Mouse (Mus musculus) right cerebral cortex, postnatal 25 days (tissue): ENCODE measurements around the gene Gm4869.
"Not testable (repeated sequence)": the region's sequence is repeated elsewhere in the genome, so short reads cannot be mapped to it uniquely, and the experiment has no call there.

Experiments
- DNase-seq: peaks from one replicate; pipeline ENCODE4 v3.0.0; 2022

The Gm4869 gene

DNA sequence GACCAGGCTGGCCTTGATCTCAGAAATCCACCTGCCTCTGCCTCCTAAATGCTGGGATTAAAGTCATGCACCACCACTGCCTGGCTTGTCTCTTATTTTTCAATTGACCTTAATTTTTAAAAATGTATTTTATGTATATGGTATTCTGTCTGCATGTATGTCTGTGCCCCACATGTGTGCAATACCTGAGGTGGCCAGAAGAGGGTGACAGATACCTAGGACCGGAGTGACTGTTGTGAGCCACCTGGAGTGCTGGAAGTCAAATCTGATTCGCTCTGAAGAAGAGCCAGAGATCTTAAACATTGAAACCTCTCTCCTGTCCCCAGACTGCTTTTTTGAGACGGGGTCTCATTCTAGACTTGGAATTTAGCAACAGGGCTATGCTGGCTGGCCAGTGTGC, 26.9 kb downstream of the Gm4869 start:
- no peak for DNase-seq

DNA sequence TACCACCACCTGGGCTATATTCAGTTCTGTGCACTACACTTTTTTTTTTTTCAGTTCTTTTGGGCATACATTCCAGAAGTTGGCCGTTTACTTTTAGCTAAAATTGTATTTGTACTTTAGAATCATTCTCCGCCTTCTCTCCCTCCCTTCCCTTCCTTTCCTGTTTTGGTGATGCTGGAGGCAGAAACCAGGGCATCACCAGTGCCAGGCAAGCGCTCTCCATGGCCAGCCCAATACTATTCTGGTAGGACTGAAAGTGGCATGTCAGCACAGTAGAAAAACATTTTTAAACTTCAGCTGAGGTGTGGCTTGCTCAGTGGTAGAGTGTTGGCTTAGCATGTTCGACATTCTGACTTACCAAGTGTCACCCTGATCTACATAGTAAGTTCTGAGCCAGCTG, 36.0 kb downstream of the Gm4869 start:
- DNase-seq, result no peak

DNA sequence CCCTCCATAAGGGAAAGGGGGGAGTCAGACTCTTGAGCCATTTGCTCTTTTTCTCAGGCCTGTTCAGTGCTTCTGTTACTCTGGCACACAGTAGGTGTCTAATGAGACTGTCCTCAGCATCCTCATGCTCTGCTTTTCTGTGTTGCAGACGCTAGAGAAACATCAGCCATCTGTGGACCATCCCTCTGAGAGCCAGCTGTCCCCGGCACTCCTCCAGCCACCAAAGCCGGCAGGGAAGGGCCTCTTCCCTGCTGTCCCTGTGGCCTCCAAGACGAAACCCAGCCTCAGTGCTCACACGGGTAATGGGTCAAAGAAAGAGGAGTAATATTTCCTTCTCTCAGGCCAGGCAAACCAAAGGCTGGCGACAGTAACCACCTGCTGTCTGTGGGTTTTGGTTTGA, 45.7 kb downstream of the Gm4869 start:
- DNase-seq, result no peak

DNA sequence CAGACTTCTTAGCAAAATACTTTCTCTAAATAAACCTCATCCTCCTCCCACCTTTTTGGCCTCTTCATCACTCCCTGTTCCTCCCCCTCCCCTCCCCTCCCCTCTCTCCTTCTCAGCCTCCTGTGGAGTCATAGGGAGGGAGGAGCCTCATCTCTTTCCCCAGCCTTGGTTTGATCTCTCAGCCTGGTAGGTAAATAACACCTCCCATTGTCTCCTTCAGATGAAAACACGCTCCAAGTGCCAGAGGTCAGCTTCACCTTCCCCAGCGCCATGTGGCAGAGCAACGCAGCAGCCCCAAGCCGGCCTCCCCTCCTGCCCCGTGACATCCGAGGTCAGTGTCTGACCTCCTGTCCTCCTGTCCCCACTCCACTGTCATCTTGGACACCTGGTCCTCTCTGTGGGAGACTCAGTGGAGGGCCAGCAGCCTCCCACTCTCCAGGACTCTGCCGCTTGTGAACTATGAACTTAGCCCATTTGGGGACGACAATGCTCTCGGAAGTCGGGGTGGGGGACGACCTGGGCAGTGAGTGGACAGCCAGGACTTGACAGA, 47.3 kb downstream of the Gm4869 start:
- no peak for DNase-seq

DNA sequence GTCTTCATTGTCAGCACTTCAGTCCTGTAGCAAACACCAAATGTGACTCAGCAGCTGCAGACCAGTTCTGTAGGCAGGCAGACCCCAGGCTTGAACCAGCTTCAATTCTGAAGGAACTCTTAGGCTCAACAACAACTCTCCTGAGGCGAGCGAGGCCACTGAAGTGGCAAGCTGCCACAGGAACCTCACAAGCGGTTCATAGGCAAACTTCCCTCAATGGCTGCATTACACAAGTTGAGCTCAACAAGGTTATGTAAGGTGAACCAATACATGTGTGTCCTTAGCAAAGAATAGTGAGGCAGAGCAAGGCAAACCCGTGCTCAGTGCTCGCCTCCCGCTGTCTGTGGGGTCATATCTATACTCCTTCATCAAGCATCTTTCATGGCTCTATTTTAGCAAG, 52.7 kb downstream of the Gm4869 start:
- no peak for DNase-seq

DNA sequence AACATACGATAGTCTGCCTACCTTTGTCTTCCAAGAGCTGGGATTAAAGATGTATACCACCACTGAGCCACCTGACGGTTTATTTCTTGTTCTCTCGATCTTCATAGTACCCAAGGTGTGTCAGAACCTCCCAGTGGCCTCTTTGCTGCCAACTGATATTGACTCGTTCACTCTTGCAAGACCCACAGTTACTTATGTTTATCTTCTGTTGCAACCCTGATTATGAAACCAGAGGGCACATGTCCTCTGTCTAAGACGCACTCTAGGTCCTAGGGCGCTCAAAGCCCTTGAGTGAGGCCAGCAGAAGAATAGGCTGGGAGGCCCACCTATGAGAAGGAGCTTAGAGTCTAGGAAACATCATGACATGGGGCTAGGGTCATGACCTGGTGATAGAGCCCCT, 55.3 kb downstream of the Gm4869 start:
- DNase-seq, result no peak

DNA sequence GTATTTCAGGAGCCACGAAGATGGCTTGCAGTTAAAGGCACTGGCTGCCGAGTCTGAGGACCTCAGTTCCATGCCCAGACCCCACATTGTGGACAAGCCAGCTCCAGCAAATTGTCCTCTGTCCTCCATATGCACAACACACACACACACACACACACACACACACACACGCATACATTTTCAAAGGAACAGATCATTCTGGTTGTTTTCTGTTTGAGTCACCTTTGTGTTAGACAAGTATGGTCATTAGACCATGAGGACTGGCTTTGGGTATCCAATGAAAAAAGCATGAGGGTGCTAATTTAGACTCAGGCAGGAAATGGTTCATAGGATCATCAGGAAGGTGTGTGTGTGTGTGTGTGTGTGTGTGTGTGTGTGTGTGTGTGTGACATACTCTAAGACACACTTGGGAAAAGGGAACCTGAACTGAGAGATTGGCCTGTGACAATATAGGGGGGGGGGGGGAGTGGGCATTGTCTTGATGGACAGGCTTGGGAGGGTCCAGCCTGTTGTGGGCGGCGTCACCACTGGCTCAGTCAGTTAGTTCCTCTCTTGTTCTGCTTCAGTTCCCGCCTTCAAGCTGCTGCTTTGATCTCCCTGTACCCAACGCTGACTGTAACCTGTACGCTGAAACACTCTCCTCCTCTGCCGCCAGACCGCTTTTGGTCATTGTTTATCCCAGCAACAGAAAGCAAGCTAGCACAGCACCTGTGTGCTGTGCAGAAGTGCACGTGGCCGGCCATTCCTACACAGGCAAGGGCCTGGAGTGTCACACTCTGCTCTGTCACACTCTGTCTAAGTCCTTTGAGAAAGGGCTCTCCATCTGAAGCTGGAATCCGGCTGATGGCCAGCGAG, 56.8 kb downstream of the Gm4869 start:
- DNase-seq, result no peak

DNA sequence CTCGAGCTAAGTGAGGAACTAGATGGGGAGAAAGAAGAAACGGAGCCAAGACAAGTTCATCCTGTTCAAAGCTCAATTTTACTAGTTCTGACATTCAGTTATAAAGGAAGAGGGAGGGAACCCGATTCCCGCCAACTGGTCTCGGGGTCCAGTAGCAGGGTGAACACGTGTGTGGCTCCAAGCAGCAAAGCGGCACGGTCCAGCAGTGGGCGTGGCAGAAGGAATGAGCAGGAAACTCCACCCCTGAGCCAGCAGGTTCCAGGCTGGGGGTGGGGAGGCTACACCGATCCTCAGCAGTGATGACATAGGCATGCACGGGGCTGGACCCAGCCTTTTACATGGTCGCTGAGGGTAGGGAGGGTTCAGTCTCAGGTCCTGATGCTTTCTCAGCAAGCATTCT, 57.5 kb downstream of the Gm4869 start:
- not testable (repeated sequence) for DNase-seq

DNA sequence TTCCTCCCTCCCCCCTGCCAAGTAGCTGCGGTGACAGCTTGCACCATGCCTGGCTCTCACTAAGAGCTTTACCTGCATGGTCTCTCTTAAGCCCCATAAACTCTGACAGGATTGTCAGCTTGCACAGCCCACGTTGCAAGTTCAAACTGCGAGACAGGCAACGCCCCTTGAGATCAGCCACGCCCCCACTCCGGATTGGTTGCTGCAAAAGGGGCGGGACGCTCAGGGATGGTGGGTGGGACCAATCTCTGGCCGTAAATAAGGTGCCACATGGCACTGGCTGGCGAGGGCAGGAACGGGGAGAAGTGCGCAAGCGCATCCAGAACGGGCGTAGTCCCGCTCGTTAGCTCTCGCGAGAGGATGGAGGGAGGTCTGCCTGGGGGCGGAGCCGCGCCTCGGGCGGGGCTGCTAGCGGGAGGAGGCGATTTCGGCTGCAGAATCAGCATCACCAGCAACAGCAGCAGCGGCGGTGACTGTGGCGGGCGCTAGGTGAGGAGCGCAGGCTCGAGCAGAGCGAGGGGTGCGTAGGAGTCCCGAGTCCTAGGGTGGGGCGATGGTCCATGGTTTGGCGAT, 59.8 kb downstream of the Gm4869 start, which contains the start of gene Chst12:
Gene Chst12, plus strand, starts transcription at position 343 of the 573 bp plus-strand sequence.
- DNase-seq, result peak; percentile 100

DNA sequence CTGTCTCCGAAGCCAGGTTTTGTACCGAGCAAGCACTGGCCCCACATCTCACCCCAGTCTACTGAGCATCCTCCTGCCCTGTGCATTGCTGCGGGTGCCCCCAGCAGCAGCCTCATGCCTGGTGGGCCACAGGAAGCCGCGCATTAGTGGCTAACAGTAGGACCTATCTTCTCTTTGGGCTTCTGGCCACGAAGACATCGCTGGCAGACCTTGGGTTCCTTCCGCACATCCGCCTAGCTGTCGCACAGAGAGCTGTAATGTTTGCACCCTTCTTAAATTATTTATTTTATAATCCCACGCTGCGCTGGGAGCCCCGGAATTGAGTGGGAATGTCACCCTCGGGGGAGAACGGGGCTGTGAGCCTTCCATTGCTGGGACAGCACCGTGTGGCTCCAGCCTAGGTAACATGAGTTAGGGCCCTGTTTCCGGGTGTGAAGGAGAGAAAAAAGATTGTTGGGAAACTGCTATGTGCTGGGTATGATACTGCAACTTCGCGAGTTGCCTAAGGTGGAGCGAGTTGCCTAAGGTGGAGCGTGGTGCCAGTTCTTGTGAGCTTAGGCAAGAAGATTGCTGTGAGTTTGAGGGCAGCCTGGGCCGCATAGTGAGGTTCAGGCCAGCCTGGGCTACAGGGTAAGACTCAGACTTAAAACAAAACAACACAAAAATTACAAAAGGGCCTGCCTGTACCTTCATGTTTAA, 60.8 kb downstream of the Gm4869 start:
- DNase-seq, result peak; percentile 27

DNA sequence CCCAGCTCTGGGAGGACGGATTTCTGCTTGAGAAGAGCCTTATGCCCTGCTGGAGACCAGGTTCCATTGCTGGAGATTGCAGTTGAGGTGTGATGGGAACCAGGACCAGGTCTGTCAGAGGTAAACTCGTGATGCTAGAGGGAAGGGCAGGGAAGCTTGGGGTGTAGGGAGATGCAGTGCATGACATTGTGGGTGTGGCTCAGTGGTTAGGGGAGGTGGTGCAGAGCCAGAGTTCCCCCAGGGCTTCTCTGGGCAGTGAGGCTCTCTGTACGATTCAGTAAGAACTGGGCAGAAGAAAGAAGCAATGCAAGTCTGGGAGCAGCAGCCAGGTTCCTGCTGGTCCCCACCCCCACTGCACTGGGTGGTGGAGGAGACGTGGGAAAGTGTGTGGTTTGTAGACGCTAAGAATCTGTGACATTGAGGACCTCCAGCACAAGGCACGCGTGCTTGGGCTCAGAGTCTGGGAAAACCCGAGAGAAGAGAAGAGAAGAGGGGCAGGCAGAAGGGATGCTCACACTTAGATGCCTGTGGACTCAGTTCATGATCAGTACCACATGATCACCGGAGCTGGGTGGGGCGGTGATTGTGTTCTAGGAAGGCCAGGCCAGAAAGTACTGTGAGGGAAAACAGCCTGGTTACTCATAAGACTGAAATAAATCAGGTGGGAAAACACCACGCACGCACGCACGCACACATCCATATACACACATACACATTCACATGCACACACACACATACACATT, 62.2 kb downstream of the Gm4869 start:
- DNase-seq, result no peak

DNA sequence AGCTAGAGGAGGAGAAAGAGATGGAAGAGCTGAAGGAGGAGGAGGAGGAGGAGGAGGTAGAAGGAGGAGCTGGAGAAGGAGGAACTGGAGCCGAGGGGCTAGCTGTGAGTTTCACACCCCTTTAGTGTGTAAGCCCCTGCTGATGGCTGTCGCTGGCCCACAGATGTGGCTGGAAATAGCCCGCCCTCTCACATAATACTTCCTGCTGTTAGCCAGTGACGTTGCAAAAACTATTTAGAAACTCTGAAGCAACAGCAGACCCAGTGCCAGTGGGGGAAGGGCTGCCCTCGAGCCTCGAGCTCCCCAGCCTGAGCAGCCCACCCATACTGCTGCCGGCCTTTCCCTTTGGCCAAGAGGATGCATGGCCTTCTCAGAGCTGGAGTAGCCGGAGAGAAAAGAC, 63.2 kb downstream of the Gm4869 start:
- DNase-seq, result no peak

DNA sequence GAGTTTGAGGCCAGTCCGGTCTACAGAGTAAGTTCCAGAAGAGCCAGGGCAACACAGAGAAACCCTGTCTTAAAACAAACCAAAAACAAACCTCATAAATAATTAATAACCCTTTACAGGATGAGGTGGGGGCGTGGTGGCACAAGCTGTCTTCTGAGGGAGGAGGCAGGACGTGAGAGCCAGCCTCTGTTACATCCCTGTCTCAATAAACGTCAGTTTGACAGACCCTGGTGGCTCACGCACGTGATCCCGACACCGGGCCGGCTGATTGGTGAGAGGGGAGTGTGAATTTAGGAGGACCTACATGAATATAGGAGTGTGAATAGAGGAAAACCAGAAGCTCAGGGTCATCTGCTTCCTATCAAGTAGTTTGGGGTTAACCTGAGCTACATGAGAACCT, 63.8 kb downstream of the Gm4869 start:
- DNase-seq, result no peak

DNA sequence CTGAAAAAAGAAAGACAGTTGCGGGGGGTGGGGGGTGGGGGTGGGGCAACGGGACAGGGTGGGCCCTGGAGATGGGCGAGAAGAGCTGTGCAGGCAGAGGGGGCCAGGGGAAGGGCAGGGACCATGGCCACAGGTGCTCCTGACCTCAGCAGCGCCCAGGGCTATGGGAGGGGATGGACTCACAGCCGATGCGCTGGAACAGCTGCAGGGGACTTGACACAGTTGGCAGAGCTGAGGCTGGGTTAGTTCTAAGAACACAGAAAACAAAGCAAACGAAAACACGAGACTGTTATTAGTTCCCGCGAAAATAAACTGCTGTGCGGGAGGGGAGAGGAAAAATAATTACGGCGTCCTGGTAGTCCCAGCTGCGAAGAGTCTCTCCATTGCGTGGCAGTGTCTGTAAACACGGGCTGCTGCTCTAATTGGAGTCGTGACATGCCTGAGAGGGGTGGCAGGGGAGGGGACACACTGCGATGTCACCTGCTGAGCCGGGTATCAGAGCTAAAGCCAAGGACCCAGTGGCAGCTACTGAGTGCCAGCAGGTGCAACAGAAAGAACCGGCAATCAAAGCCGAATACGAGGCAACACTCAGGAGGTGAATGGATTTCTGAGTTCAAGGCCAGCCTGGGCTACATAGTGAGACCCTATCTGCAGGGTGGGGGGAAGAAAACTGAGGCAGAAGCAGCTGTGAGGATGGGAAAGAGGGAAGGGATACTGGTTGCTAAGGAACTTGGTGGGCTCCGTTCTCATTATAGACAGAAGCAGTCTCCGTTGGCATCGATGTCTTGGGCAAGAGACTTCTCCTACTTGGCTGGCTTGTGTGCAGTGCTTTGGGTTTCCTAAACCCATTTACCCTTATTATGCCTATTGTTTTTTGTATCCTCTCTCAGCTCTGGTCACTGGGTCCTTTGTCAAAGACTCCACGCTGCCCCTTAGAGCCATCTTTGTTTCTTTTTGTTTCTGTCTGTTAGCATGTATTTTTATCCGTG, 64.9 kb downstream of the Gm4869 start:
- DNase-seq, result no peak

DNA sequence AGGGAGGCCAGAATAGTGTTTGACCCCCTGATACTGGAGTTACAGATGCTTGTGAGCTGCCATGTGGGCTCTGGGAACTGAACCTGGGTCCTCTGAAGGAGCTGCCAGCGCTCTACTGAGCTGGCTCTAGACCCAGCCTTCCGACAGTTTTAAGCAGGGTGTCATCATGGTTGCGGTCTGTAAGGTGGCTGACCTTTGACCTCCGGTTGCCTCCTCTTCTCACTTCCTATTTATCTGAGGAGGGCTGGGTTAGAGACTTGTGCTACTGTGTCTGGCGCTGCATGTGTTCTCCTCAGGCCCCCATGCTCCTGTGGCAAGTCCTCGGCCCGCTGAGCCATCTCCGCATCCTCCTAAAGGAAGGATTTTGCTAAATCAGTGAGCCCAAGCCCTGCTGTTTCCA, 68.5 kb downstream of the Gm4869 start:
- no peak for DNase-seq

DNA sequence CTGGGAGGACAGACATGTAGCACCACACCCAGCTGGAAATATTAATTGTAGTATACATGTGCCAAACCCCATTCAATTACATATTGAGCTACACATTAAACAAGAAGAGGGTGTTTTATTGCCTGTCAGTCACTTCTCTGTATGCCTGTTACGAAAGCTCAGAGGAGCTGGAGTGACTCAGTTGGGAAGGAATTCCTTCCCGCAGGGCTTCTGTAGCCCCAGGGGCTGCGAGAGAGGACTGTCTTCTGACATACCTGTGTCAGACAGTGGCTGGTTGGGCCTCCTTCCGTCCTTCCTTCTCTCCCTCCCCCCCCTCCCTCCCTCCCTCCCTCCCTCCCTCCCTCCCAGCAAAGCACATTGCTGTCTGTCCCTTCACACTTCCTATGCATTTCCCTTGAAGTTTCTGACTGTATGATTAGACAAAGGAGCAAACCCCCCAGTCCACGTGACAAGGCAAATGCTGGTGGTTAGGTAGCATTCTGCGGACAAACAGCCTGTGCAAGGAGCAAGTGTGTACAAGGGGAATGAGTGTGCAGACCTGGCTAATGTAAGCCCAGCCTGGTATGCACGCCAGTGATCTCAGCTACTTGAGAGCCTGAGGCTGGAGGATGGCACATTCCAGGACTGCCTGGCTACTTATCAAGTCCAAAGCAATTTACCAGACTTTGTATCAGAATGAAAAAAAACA, 69.5 kb downstream of the Gm4869 start:
- DNase-seq, result no peak

DNA sequence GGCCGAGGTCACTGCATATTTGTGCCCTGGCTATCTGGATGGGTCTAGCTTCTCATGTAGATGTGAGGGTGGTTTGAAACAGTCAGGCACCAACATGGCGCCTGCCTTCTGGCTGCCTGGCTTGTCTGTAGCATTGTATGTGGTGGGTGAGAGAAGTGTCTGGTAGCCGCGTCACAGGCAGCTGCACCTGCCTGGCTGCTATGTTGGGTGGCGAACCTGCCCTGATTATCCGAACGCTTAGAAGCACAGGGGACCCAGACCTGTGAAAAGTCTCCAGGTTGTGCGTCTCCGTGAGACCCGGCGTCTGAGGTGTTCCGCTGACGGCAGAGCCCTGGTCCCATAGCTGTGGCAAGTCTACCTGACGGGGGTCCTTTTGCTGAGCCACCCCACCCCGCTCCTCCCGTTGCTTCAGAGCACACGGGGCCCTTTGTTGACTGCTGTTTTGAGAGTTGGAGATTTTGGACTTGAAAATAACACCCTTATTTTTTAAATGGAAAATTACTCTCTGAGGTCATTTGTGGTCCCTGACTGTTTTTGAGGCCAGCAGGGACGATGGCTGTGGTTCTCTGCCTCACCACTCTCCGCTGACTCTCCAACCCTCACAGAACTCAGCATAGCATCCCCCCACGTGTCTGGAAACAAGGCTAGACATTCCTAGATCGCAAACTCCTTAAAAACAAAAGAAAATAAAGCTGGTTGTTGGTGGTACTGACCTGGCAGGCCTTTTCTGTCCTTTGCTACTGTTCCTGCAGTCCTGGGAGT, 71.9 kb downstream of the Gm4869 start:
- no peak for DNase-seq

DNA sequence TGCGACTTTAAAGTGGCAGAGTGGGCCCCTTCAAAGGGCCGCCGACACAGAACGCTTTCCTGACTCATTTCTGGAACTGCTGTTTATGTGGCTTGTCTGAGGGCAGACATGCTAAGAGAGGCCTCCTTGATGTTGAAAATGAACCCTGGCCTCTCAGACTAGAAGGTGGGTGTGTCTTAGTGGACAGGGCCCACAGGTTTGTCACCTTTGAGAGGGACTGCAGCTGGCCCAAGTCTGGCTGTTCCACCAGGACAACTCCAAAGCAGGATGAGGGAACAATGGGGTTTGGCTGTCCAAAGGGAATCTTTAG, 72.4 kb downstream of the Gm4869 start:
- DNase-seq, result no peak

DNA sequence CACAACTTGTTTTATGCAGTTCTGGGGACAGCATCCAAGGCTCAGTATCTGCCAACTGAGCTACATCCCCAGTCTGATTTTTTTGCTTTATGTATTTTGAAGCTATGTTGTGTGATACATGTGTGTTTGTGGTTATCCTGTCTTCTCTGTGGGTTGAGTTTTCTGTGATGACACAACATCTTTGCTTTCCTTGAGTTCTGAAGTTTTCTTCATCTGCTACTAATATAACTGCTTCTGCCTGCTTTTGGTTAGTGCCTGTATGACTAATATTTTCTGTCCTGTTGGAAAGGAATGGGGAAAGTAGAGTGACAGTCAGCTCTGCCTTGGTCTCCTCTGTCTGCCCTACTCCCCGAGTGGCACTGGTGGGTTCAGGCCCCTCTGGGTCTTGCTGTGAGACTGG, 75.8 kb downstream of the Gm4869 start:
- no peak for DNase-seq

DNA sequence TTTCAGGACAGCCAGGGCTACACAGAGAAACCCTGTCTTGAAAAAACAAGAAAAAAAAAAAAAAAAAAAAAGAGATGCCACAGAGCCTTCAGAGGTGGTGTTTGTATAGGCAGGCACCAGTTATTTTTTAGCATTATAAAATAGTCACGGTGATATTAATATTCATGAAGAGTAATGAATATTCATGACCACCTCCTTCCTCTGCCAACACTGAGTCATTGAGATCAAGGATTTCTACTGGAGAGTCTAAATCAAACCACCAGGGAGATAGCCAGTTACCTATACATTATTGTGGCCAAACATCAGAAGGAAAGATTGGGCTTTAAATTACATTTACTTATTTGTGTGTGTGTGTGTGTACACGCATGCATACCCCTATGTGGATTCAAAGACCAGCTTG, 81.3 kb downstream of the Gm4869 start:
- DNase-seq, result no peak
